Comparison of ENCODE assay signal across 8 mouse cellular contexts in genomic region chr7:101820295-101821030, GRCm38 (mm10). TPM values are rescaled to one million over a fixed set of nuclear protein-coding genes. Genes with fewer than 3 reads are reported as not detected.
DNase-seq lines count a peak whose midpoint lies in the region; ATAC-seq and TF ChIP-seq lines count a peak whose summit lies in the region.

No protein-coding gene starts in this region.

- peak overlapping the region; percentile 29; the same call in 1 of the 2 replicates for H3K9ac ChIP-seq in kidney, embryonic 14.5 days (ENCODE audit: low read depth, low read length)
- H3K9ac ChIP-seq in hindbrain, embryonic 13.5 days = peak overlapping the region; percentile 46; the same call in 1 of the 2 replicates

- H3K9me3 ChIP-seq in kidney, embryonic 14.5 days (ENCODE audit: control insufficient read depth, low read length) = no peaks in the 10 kb centered on the region
- no peaks in the 10 kb centered on the region for H3K9me3 ChIP-seq in hindbrain, embryonic 13.5 days

- H3K79me2 ChIP-seq in myocyte (ENCODE audit: control insufficient read depth, insufficient read depth) = no peaks in the 10 kb centered on the region

- peaks cover 66% of the 10 kb centered on the region for H3K27me3 ChIP-seq in kidney, embryonic 14.5 days (ENCODE audit: control insufficient read depth, insufficient read depth, low read length)
- H3K27me3 ChIP-seq in kidney, adult 2 months (replicated peaks; ENCODE audit: control insufficient read depth, insufficient read depth, low read length) = peaks cover 10% of the 10 kb centered on the region
- peaks cover 87% of the 10 kb centered on the region for H3K27me3 ChIP-seq in hindbrain, embryonic 13.5 days
- H3K27me3 ChIP-seq in myocyte (ENCODE audit: control insufficient read depth, insufficient read depth, insufficient read length) = no peaks in the 10 kb centered on the region

- no peak overlapping the region for H3K27ac ChIP-seq in kidney, embryonic 14.5 days (ENCODE audit: low read depth, low read length)
- no peak overlapping the region for H3K27ac ChIP-seq in kidney, adult 2 months (ENCODE audit: insufficient read depth, low read depth, low read length)
- H3K27ac ChIP-seq in hindbrain, embryonic 13.5 days = no peak overlapping the region

- H3K4me2 ChIP-seq in kidney, embryonic 14.5 days (replicated peaks; ENCODE audit: low read depth, low read length) = peak overlapping the region; percentile 89
- peak overlapping the region; percentile 70 for H3K4me2 ChIP-seq in hindbrain, embryonic 13.5 days
- H3K4me2 ChIP-seq in myocyte (ENCODE audit: low read depth) = no peak overlapping the region

- no peak for TF ChIP-seq CTCF in kidney, adult 2 months (conservative IDR thresholded peaks at IDR 0.05; ENCODE audit: insufficient read depth, insufficient read length, low read depth, low read length)
- TF ChIP-seq CTCF in brain, embryonic 14.5 days (IDR thresholded peaks at IDR 0.05; ENCODE audit: borderline replicate concordance, extremely low read depth, insufficient read depth, insufficient read length) = no peak

- no peak for TF ChIP-seq POLR2A in kidney, adult 2 months (IDR thresholded peaks at IDR 0.05; ENCODE audit: low read depth, low read length)
- TF ChIP-seq POLR2A in brain, embryonic 14.5 days (IDR thresholded peaks at IDR 0.05; ENCODE audit: borderline replicate concordance, extremely low read depth, insufficient read depth, insufficient read length, poor library complexity, severe bottlenecking) = no peak
- TF ChIP-seq POLR2A in myocyte (IDR thresholded peaks at IDR 0.05; ENCODE audit: insufficient read length, low read depth) = no peak

- H3ac ChIP-seq in myocyte (ENCODE audit: control insufficient read depth, insufficient read length) = no peak overlapping the region

- 2% methylated on average over 35 of the region's 35 CpGs for WGBS in kidney, embryonic 14.5 days
- WGBS in kidney, adult 2 months = 12% methylated on average over 35 of the region's 35 CpGs
- 3% methylated on average over 35 of the region's 35 CpGs for WGBS in hindbrain, embryonic 13.5 days

- peaks cover 26% of the 10 kb centered on the region for H3K36me3 ChIP-seq in kidney, embryonic 14.5 days (ENCODE audit: control insufficient read depth, insufficient read depth, low read length)
- H3K36me3 ChIP-seq in kidney, adult 2 months (ENCODE audit: control insufficient read depth, insufficient read depth, low read length) = no peaks in the 10 kb centered on the region; the same call in none of the 2 replicates
- H3K36me3 ChIP-seq in hindbrain, embryonic 13.5 days = 0 out of 2 replicates have a peak, but pooled peaks cover 9% of the 10 kb centered on the region
- H3K36me3 ChIP-seq in myocyte (ENCODE audit: control insufficient read depth, insufficient read depth) = peaks cover 4% of the 10 kb centered on the region

- H3K4me1 ChIP-seq in kidney, embryonic 14.5 days (ENCODE audit: control insufficient read depth, insufficient read depth, low read length) = peaks cover 32% of the 10 kb centered on the region
- peaks cover 5% of the 10 kb centered on the region; the same call in 1 of the 2 replicates for H3K4me1 ChIP-seq in kidney, adult 2 months (ENCODE audit: control insufficient read depth, insufficient read depth, low read length)
- H3K4me1 ChIP-seq in hindbrain, embryonic 13.5 days (replicated peaks) = peaks cover 35% of the 10 kb centered on the region

- no peak for ATAC-seq in kidney, embryonic 14.5 days (ENCODE audit: low FRiP score, low TSS enrichment)
- ATAC-seq in hindbrain, embryonic 13.5 days (ENCODE audit: low FRiP score) = no peak

- no peak for DNase-seq in kidney, adult 2 months
- peak; percentile 51 for DNase-seq in brain, embryonic 14.5 days (ENCODE audit: low read depth)
- no peak for DNase-seq in urinary bladder, postnatal 10 days (ENCODE audit: low spot score)
- DNase-seq in natural killer cell, adult 2 months (ENCODE audit: low spot score in 2 of 2) = no peak
- DNase-seq in layer of hippocampus, postnatal 25 days (ENCODE audit: extremely low spot score in 1 of 2, low spot score in 1 of 2) = no peak

- H3K4me3 ChIP-seq in kidney, embryonic 14.5 days (ENCODE audit: low read length) = peak overlapping the region; percentile 43
- no peak overlapping the region for H3K4me3 ChIP-seq in kidney, adult 2 months (ENCODE audit: insufficient read depth, low read depth, low read length)
- H3K4me3 ChIP-seq in hindbrain, embryonic 13.5 days = peak overlapping the region; percentile 43
- H3K4me3 ChIP-seq in myocyte = no peak overlapping the region

TF ChIP-seq in myocyte, 11 proteins besides CTCF, POLR2A, EP300 and RAD21:
- TF ChIP-seq POLR2AphosphoS2 (IDR thresholded peaks at IDR 0.05; ENCODE audit: insufficient read length, low read depth) (peak; percentile 40), MYOG (IDR thresholded peaks at IDR 0.05; ENCODE audit: control insufficient read depth in 1 of 3, insufficient read depth in 1 of 3, insufficient read length in 2 of 3, low read depth in 2 of 3) (no peak)

RNA-seq across cellular contexts. Expression of gene Phox2a, which starts 2.4 kb away (rescaled TPM):
- not detected in 2 replicates for polyA plus RNA-seq in kidney, embryonic 14.5 days (2014; fragmentation: Nextera tagmentation; extraction: Ambion mirVana)
- 0.20 TPM in 1 of 2 replicates, not detected in the other for polyA plus RNA-seq in kidney, adult 2 months (2012; rRNA removed)
- 0.87 and 3.1 TPM in 2 replicates for polyA plus RNA-seq in brain, embryonic 14.5 days (2012; rRNA removed)
- polyA plus RNA-seq in hindbrain, embryonic 13.5 days (2015; fragmentation: Nextera tagmentation; extraction: Ambion mirVana) = 1.9 and 2.4 TPM in 2 replicates
- 0.02 TPM for polyA plus RNA-seq in myocyte (2012; fragmentation: generic; extraction: Trizol)
- not detected for total RNA-seq in layer of hippocampus, postnatal 25 days (2021)

RNA-seq across cellular contexts. Expression of gene Inppl1, which starts 17.6 kb away (rescaled TPM):
- 24.6 and 45.8 TPM in 2 replicates for polyA plus RNA-seq in kidney, embryonic 14.5 days (2014; fragmentation: Nextera tagmentation; extraction: Ambion mirVana)
- polyA plus RNA-seq in kidney, adult 2 months (2012; rRNA removed) = 62.1 and 81.3 TPM in 2 replicates
- polyA plus RNA-seq in brain, embryonic 14.5 days (2012; rRNA removed) = 29.9 and 36.2 TPM in 2 replicates
- 12.7 and 15.4 TPM in 2 replicates for polyA plus RNA-seq in hindbrain, embryonic 13.5 days (2015; fragmentation: Nextera tagmentation; extraction: Ambion mirVana)
- polyA plus RNA-seq in myocyte (2012; fragmentation: generic; extraction: Trizol) = 241 TPM
- total RNA-seq in layer of hippocampus, postnatal 25 days (2021) = 10 to 100 TPM; 31.6 to 44.8 TPM

RNA-seq across cellular contexts. Expression of gene Folr2, which starts 36.5 kb away (rescaled TPM):
- 1.6 and 1.9 TPM in 2 replicates for polyA plus RNA-seq in kidney, embryonic 14.5 days (2014; fragmentation: Nextera tagmentation; extraction: Ambion mirVana)
- polyA plus RNA-seq in kidney, adult 2 months (2012; rRNA removed) = 11.2 and 11.7 TPM in 2 replicates
- polyA plus RNA-seq in brain, embryonic 14.5 days (2012; rRNA removed) = 4.3 and 4.5 TPM in 2 replicates
- polyA plus RNA-seq in hindbrain, embryonic 13.5 days (2015; fragmentation: Nextera tagmentation; extraction: Ambion mirVana) = 3.3 and 3.5 TPM in 2 replicates
- not detected for polyA plus RNA-seq in myocyte (2012; fragmentation: generic; extraction: Trizol)
- under 1 TPM in 1 of 2 experiments, not detected in 1; 0.71 TPM for total RNA-seq in layer of hippocampus, postnatal 25 days (2021)

RNA-seq across cellular contexts. Expression of gene Anapc15, which starts 43.1 kb away (rescaled TPM):
- 71.4 and 91.0 TPM in 2 replicates for polyA plus RNA-seq in kidney, embryonic 14.5 days (2014; fragmentation: Nextera tagmentation; extraction: Ambion mirVana)
- 40.2 and 42.6 TPM in 2 replicates for polyA plus RNA-seq in kidney, adult 2 months (2012; rRNA removed)
- 88.7 and 115 TPM in 2 replicates for polyA plus RNA-seq in brain, embryonic 14.5 days (2012; rRNA removed)
- 83.1 and 93.3 TPM in 2 replicates for polyA plus RNA-seq in hindbrain, embryonic 13.5 days (2015; fragmentation: Nextera tagmentation; extraction: Ambion mirVana)
- 35.1 TPM for polyA plus RNA-seq in myocyte (2012; fragmentation: generic; extraction: Trizol)
- 10 to 100 TPM; 28.4 to 35.1 TPM for total RNA-seq in layer of hippocampus, postnatal 25 days (2021)

RNA-seq across cellular contexts. Expression of gene Folr1, which starts 50.1 kb away (rescaled TPM):
- polyA plus RNA-seq in kidney, embryonic 14.5 days (2014; fragmentation: Nextera tagmentation; extraction: Ambion mirVana) = 27.3 and 30.4 TPM in 2 replicates
- polyA plus RNA-seq in kidney, adult 2 months (2012; rRNA removed) = 942 and 1,044 TPM in 2 replicates
- polyA plus RNA-seq in brain, embryonic 14.5 days (2012; rRNA removed) = 16.3 and 25.3 TPM in 2 replicates
- 21.0 and 39.2 TPM in 2 replicates for polyA plus RNA-seq in hindbrain, embryonic 13.5 days (2015; fragmentation: Nextera tagmentation; extraction: Ambion mirVana)
- 2.2 TPM for polyA plus RNA-seq in myocyte (2012; fragmentation: generic; extraction: Trizol)
- total RNA-seq in layer of hippocampus, postnatal 25 days (2021) = 1 to 10 TPM; 1.9 to 2.1 TPM

Comparison
In these comparisons a context has a peak if more than half of its experiments do, and no peak if none do; other contexts are left out.
1. H3K4me3 ChIP-seq: peak in kidney, embryonic 14.5 days (single experiment) and hindbrain, embryonic 13.5 days (single experiment); none in kidney, adult 2 months (single experiment) and myocyte (single experiment).